Mouse (Mus musculus): ENCODE results near the gene Rnf31. TPM values are rescaled to one million over a fixed set of nuclear protein-coding genes. Genes with fewer than 3 reads are reported as not detected.

Gene Rnf31
- polyA plus RNA-seq, 1 experiment from 2014 or later, result 8.5 TPM

DNA sequence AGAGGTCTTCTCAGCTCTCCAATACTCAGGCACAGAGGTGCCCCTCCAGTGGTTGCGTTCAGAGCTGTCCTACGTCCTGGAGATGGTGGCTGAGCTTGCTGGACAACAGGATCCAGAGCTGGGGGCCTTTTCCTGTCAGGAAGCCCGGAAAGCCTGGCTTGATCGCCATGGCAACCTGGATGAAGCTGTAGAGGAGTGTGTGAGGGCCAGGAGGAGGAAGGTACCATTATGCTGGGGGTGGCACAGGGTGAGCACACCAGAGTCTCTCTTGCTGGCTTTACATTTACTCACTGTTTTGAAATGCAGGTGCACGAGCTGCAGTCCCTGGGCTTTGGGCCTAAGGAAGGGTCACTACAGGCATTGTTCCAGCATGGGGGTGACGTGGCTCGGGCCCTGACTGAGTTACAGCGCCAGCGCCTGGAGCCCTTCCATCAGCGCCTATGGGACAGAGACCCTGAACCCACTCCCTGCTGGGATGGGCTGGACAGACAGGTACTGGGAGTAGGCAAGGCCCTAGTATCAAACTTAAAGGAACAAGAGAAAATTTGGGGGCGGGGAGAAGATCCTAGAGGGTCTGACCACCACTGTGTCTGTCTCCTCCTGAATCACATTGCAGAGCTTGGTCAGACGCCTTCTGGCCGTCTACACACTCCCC, 4.7 kb downstream of the Rnf31 start:
- no peak for TF ChIP-seq CTCF (IDR thresholded peaks at IDR 0.05; ENCODE audit: low read depth)
- TF ChIP-seq EP300 (IDR thresholded peaks at IDR 0.05; ENCODE audit: low read depth), result no peak
- ATAC-seq, result no peak
- H3K36me3 ChIP-seq (replicated peaks; ENCODE audit: insufficient read depth, low read length), result peaks cover 64% of the 10 kb centered on the region
- H3K9ac ChIP-seq (replicated peaks), result no peak overlapping the region
- no peak overlapping the region for H3K4me3 ChIP-seq (ENCODE audit: low read depth, low read length)
- peaks cover 9% of the 10 kb centered on the region for H3K4me1 ChIP-seq (ENCODE audit: insufficient read depth)
- no peak overlapping the region for H3K4me2 ChIP-seq (ENCODE audit: low read depth, low read length)
- H3K9me3 ChIP-seq (ENCODE audit: low read length), result no peaks in the 10 kb centered on the region
- no peak for DNase-seq
- H3K27ac ChIP-seq (ENCODE audit: low read depth), result no peak overlapping the region
- H3K27me3 ChIP-seq (ENCODE audit: insufficient read depth, low read length), result no peaks in the 10 kb centered on the region
- 83% methylated on average over 13 of the region's 13 CpGs for WGBS (ENCODE audit: insufficient replicate concordance)

DNA sequence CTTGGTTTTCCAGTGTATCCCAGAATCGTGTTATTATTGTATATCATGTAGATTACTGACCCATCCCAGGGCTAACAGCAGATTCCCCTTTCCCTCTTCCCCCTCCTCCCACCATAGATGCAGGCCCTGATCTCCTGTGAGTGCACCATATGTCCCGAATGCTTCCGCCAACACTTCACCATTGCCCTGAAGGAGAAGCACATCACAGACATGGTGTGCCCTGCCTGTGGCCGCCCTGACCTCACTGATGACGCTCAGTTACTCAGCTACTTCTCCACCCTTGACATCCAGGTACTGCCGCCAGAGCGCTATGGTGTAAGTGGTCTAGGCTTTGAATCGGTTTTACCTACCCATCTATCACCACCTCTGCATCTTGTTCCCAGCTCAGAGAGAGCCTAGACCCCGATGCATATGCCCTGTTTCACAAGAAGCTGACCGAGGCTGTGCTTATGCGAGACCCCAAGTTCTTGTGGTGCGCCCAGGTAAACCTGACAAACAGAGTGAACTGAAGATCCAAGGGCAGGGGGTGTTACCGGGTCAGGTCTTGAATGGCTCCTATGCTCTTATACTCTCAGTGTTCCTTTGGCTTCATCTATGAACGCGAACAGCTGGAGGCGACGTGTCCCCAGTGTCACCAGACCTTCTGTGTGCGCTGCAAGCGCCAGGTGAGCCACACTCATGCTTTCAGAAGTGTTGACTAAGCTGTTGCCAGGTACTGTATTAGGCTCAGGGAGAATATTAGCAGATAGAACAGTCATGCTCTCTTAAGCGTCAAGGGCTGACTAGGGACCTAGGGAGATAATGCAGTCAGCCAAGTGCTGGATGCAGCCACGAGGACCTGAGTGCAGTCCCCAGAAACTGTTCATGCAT, 7.2 kb downstream of the Rnf31 start:
- no peak for DNase-seq
- Histone ChIP-seq H3K4me2 (ENCODE audit: low read depth, low read length) (no peak overlapping the region), H3K27me3 (ENCODE audit: insufficient read depth, low read length) (no peaks in the 10 kb centered on the region), H3K9ac (replicated peaks) (no peak overlapping the region), H3K9me3 (ENCODE audit: low read length) (no peaks in the 10 kb centered on the region), H3K36me3 (replicated peaks; ENCODE audit: insufficient read depth, low read length) (peaks cover 87% of the 10 kb centered on the region), H3K4me1 (ENCODE audit: insufficient read depth) (peaks cover 13% of the 10 kb centered on the region; the same call in 1 of the 2 replicates), H3K27ac (ENCODE audit: low read depth) (no peak overlapping the region), H3K4me3 (ENCODE audit: low read depth, low read length) (no peak overlapping the region)
- WGBS (ENCODE audit: insufficient replicate concordance), result 92% methylated on average over 21 of the region's 21 CpGs
- no peak for ATAC-seq
- TF ChIP-seq CTCF (IDR thresholded peaks at IDR 0.05; ENCODE audit: low read depth) (no peak), EP300 (IDR thresholded peaks at IDR 0.05; ENCODE audit: low read depth) (no peak)

DNA sequence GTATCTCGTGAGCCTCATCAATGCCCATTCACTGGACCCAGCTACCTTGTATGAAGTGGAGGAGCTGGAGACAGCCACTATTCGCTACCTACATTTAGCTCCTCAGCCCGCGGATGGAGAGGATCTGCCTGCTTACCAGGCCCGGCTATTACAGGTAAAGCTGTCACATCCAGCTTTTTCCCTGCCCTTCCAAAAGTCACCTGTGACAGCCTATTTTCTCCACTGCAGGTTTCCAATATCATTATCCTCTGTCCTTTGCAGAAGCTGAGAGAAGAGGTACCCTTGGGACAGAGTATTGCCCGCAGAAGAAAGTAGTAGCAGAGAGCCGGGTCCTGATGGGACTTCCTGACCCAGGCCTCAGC, 11.7 kb downstream of the Rnf31 start, which contains the start of gene Irf9:
Irf9 (plus strand) TSS at position 301 of the 362 bp plus-strand sequence.
- 67% methylated on average over 7 of the region's 7 CpGs for WGBS (ENCODE audit: insufficient replicate concordance)
- peak within 1 kb of the TSS; percentile 78 for H3K4me3 ChIP-seq (ENCODE audit: low read depth, low read length)

DNA sequence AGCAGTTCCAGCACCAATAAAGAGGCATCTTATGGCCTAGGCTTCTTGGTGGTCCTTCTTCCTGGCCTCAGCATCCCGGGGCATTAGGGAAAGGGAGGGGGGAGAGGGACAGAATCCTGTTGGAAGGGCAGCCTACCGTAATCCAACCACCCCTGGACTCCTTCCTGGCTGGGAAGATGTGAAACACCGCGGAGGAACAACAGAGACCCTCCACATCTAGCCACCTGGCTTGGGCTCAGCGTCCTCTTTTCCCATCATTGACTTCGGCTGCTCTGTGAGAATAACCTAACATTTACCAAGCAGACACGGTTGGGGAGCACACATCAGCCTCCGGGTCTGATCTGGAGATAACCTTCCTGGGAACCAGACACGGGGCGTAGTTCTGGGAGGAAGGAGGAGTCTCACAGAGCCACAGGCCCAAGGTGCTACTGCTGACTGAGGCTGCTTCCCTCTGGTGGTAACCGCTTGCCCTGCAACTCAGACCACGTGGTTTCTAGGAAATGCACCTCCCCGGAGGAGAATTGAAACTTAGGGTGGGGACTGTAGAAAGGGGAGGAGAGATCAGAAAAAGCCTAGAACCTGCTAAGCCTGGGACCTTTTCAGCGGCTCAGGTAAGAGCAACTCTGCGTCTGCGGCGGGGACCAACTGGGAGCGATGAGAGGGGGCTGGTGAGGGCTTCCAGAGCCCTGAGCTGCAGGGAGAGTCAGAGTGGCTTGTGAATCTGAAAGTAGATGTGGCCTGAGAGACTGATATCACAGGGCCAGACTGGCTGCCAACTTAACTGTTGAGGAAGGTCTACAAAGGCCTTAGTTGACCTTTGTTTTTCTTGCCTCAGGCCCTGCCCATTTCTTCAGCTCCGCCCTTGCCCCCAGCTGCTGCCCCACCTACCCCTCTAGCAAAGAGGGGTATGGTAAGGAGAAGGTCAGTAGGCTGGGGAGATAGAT, 12.4 kb downstream of the Rnf31 start:
- peak overlapping the region; percentile 96 for H3K9ac ChIP-seq (replicated peaks)
- no peaks in the 10 kb centered on the region for H3K27me3 ChIP-seq (ENCODE audit: insufficient read depth, low read length)
- peaks cover 80% of the 10 kb centered on the region for H3K36me3 ChIP-seq (replicated peaks; ENCODE audit: insufficient read depth, low read length)
- H3K4me2 ChIP-seq (ENCODE audit: low read depth, low read length), result peak overlapping the region; percentile 75
- peak overlapping the region; percentile 99 for H3K27ac ChIP-seq (ENCODE audit: low read depth)
- H3K9me3 ChIP-seq (ENCODE audit: low read length), result no peaks in the 10 kb centered on the region
- TF ChIP-seq CTCF (IDR thresholded peaks at IDR 0.05; ENCODE audit: low read depth) (peak; percentile 99), EP300 (IDR thresholded peaks at IDR 0.05; ENCODE audit: low read depth) (peak; percentile 88; the same call in 1 of the 2 replicates)
- ATAC-seq (peak; percentile 96), DNase-seq (peak; percentile 95)
- H3K4me3 ChIP-seq (ENCODE audit: low read depth, low read length), result peak overlapping the region; percentile 78
- WGBS (ENCODE audit: insufficient replicate concordance), result 8% methylated on average over 19 of the region's 19 CpGs
- peaks cover 36% of the 10 kb centered on the region for H3K4me1 ChIP-seq (ENCODE audit: insufficient read depth)

More for the DNA sequence above, 11.7 kb downstream of the Rnf31 start, which contains the start of gene Irf9:
- Histone ChIP-seq H3K27ac (ENCODE audit: low read depth) (peak within 1 kb of the TSS; percentile 99), H3K4me2 (ENCODE audit: low read depth, low read length) (peak within 1 kb of the TSS; percentile 75), H3K36me3 (replicated peaks; ENCODE audit: insufficient read depth, low read length) (peaks cover 80% of the 10 kb centered on the region), H3K27me3 (ENCODE audit: insufficient read depth, low read length) (no peaks in the 10 kb centered on the region), H3K4me1 (ENCODE audit: insufficient read depth) (peaks cover 36% of the 10 kb centered on the region), H3K9ac (replicated peaks) (peak within 1 kb of the TSS; percentile 96), H3K9me3 (ENCODE audit: low read length) (no peaks in the 10 kb centered on the region)
- DNase-seq, result no peak
- no peak for ATAC-seq
- TF ChIP-seq CTCF (IDR thresholded peaks at IDR 0.05; ENCODE audit: low read depth) (no peak), EP300 (IDR thresholded peaks at IDR 0.05; ENCODE audit: low read depth) (no peak)

DNA sequence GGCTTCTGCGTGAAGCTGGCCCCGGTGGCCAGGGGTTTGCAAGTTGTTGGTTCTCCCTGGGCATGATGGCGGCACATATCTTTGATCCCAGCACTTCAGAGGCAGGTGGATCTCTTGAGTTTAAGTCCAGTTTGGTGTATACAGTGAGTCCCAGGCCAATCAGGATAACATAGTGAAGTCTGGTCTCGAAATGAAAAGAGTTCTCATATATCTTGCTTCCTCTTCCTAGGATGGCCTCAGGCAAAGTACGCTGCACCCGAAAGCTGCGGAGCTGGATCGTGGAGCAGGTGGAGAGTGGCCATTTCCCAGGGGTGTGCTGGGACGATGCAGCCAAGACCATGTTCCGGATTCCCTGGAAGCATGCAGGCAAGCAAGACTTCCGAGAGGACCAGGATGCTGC, 13.3 kb downstream of the Rnf31 start:
- no peak for TF ChIP-seq CTCF (IDR thresholded peaks at IDR 0.05; ENCODE audit: low read depth)
- TF ChIP-seq EP300 (IDR thresholded peaks at IDR 0.05; ENCODE audit: low read depth), result no peak
- peak overlapping the region; percentile 99 for H3K27ac ChIP-seq (ENCODE audit: low read depth)
- H3K4me2 ChIP-seq (ENCODE audit: low read depth, low read length), result peak overlapping the region; percentile 75
- H3K9me3 ChIP-seq (ENCODE audit: low read length), result no peaks in the 10 kb centered on the region
- H3K36me3 ChIP-seq (replicated peaks; ENCODE audit: insufficient read depth, low read length), result peaks cover 80% of the 10 kb centered on the region
- H3K4me3 ChIP-seq (ENCODE audit: low read depth, low read length), result peak overlapping the region; percentile 78
- no peaks in the 10 kb centered on the region for H3K27me3 ChIP-seq (ENCODE audit: insufficient read depth, low read length)
- WGBS (ENCODE audit: insufficient replicate concordance), result 83% methylated on average over 11 of the region's 11 CpGs
- peak overlapping the region; percentile 96 for H3K9ac ChIP-seq (replicated peaks)
- DNase-seq (no peak), ATAC-seq (no peak)
- H3K4me1 ChIP-seq (ENCODE audit: insufficient read depth), result peaks cover 36% of the 10 kb centered on the region
